Mouse (Mus musculus): Measurements from ENCODE around the gene Sowaha. TPM values are rescaled to one million over a fixed set of nuclear protein-coding genes. Genes with fewer than 3 reads are reported as not detected.
"Not testable (repeated sequence)": the region's sequence is repeated elsewhere in the genome, so short reads cannot be mapped to it uniquely, and the experiment has no call there.

Gene Sowaha
- polyA plus RNA-seq, 1 experiment = not detected

- H3K27me3 ChIP-seq (ENCODE audit: control insufficient read depth, insufficient read depth, low read length, poor library complexity, severe bottlenecking) = no peaks in the 10 kb centered on the region
- no peak overlapping the region for H3K27ac ChIP-seq (ENCODE audit: insufficient read depth, low read length)
- no peak overlapping the region for H3K9ac ChIP-seq (ENCODE audit: low read depth, poor library complexity, severe bottlenecking)
- no peak for TF ChIP-seq POLR2A (IDR thresholded peaks at IDR 0.05; ENCODE audit: insufficient read depth, low read length)
- no peak for TF ChIP-seq EP300 (IDR thresholded peaks at IDR 0.05; ENCODE audit: insufficient read depth, low read depth, low read length)
- TF ChIP-seq CTCF (IDR thresholded peaks at IDR 0.05; ENCODE audit: low read depth, low read length) = no peak
- no peak overlapping the region for H3K4me3 ChIP-seq (ENCODE audit: low read depth, low read length)
- H3K4me1 ChIP-seq (ENCODE audit: control insufficient read depth, insufficient read depth, low read length) = peaks cover 2% of the 10 kb centered on the region
- peaks cover 14% of the 10 kb centered on the region for H3K36me3 ChIP-seq (ENCODE audit: control insufficient read depth, insufficient read depth, low read length, poor library complexity, severe bottlenecking)
- no peaks in the 10 kb centered on the region for H3K9me3 ChIP-seq (replicated peaks; ENCODE audit: control insufficient read depth, insufficient read depth, low read length, poor library complexity, severe bottlenecking)
Measured at GRCm38 (mm10) chr11:53427993-53428715, 51.9 kb downstream of the Sowaha start.

GRCm38 (mm10) chr11:53426914-53427313, 53.2 kb downstream of the Sowaha start:
- H3K27me3 ChIP-seq (ENCODE audit: control insufficient read depth, insufficient read depth, low read length, poor library complexity, severe bottlenecking); H3K9ac ChIP-seq (ENCODE audit: low read depth, poor library complexity, severe bottlenecking); H3K9me3 ChIP-seq (replicated peaks; ENCODE audit: control insufficient read depth, insufficient read depth, low read length, poor library complexity, severe bottlenecking); H3K4me3 ChIP-seq (ENCODE audit: low read depth, low read length); H3K27ac ChIP-seq (ENCODE audit: insufficient read depth, low read length); H3K4me1 ChIP-seq (ENCODE audit: control insufficient read depth, insufficient read depth, low read length): not testable (repeated sequence)
- peaks cover 16% of the 10 kb centered on the region for H3K36me3 ChIP-seq (ENCODE audit: control insufficient read depth, insufficient read depth, low read length, poor library complexity, severe bottlenecking)

Other genes with a start within 250 kb of the Sowaha start
- gene Hspa4, start 179.8 kb downstream of the Sowaha start, polyA plus RNA-seq (2011; ENCODE audit: insufficient read depth, insufficient read length, low read depth, missing spikeins) = 545 and 634 TPM in 2 replicates
- 30.7 and 30.8 TPM in 2 replicates for gene Zcchc10, start 155.6 kb downstream of the Sowaha start, polyA plus RNA-seq (2011; ENCODE audit: insufficient read depth, insufficient read length, low read depth, missing spikeins)
- 298 and 314 TPM in 2 replicates for gene Aff4, start 129.4 kb downstream of the Sowaha start, polyA plus RNA-seq (2011; ENCODE audit: insufficient read depth, insufficient read length, low read depth, missing spikeins)
- gene Leap2, start 57.1 kb downstream of the Sowaha start, polyA plus RNA-seq (2011; ENCODE audit: insufficient read depth, insufficient read length, low read depth, missing spikeins) = not detected in 2 replicates
- 210 and 250 TPM in 2 replicates for gene Uqcrq, start 49.4 kb downstream of the Sowaha start, polyA plus RNA-seq (2011; ENCODE audit: insufficient read depth, insufficient read length, low read depth, missing spikeins)
- gene Gdf9, start 49.3 kb downstream of the Sowaha start, polyA plus RNA-seq (2011; ENCODE audit: insufficient read depth, insufficient read length, low read depth, missing spikeins) = 0.55 TPM in 1 of 2 replicates, not detected in the other
- not detected in 2 replicates for gene Gm10447, start 23.2 kb downstream of the Sowaha start, polyA plus RNA-seq (2011; ENCODE audit: insufficient read depth, insufficient read length, low read depth, missing spikeins)
- 0.39 and 0.52 TPM in 2 replicates for gene Shroom1, start 23.1 kb downstream of the Sowaha start, polyA plus RNA-seq (2011; ENCODE audit: insufficient read depth, insufficient read length, low read depth, missing spikeins)
- gene Gm9837, start 9.8 kb downstream of the Sowaha start, polyA plus RNA-seq (2011; ENCODE audit: insufficient read depth, insufficient read length, low read depth, missing spikeins) = not detected in 2 replicates
- not detected in 2 replicates for gene Gm9945, start 108 bp downstream of the Sowaha start, polyA plus RNA-seq (2011; ENCODE audit: insufficient read depth, insufficient read length, low read depth, missing spikeins)
- gene Sept8, start 39.0 kb upstream of the Sowaha start, polyA plus RNA-seq (2011; ENCODE audit: insufficient read depth, insufficient read length, low read depth, missing spikeins) = 39.5 and 40.1 TPM in 2 replicates
- 28.9 and 31.6 TPM in 2 replicates for gene Kif3a, start 87.1 kb upstream of the Sowaha start, polyA plus RNA-seq (2011; ENCODE audit: insufficient read depth, insufficient read length, low read depth, missing spikeins)
- gene Il4, start 138.4 kb upstream of the Sowaha start, polyA plus RNA-seq (2011; ENCODE audit: insufficient read depth, insufficient read length, low read depth, missing spikeins) = not detected in 2 replicates
- gene Il13, start 154.4 kb upstream of the Sowaha start, polyA plus RNA-seq (2011; ENCODE audit: insufficient read depth, insufficient read length, low read depth, missing spikeins) = not detected in 2 replicates
- gene Rad50, start 227.0 kb upstream of the Sowaha start, polyA plus RNA-seq (2011; ENCODE audit: insufficient read depth, insufficient read length, low read depth, missing spikeins) = 64.8 and 73.2 TPM in 2 replicates
- gene Il5, start 240.5 kb upstream of the Sowaha start, polyA plus RNA-seq (2011; ENCODE audit: insufficient read depth, insufficient read length, low read depth, missing spikeins) = not detected in 2 replicates